Mouse (Mus musculus) forebrain, embryonic 16.5 days (tissue): ENCODE results near the gene Fgfr2. TPM values are rescaled to one million over a fixed set of nuclear protein-coding genes. Genes with fewer than 3 reads are reported as not detected.

Experiments used
- ATAC-seq: fragments of 200-750 bp; cut with Nextera tagmentation; 2 replicates; pipeline ENCODE4 v1.8.0; 2017; ENCODE audit warnings: mild to moderate bottlenecking, moderate library complexity
- H3K27ac ChIP-seq: fragments of 300-500 bp; sonication (generic); 2 replicates; pipeline ENCODE4 v1.5.1; 2014; ENCODE audit warnings: low read length, control low read depth
- H3K27me3 ChIP-seq: fragments of 300-500 bp; sonication (generic); replicated peaks from 2 replicates; pipeline ENCODE4 v1.6.1; 2014; ENCODE audit warnings: low read length; ENCODE audit not compliant: control insufficient read depth, insufficient read depth
- H3K36me3 ChIP-seq: fragments of 300-500 bp; sonication (generic); 2 replicates; pipeline ENCODE4 v1.6.1; 2014; ENCODE audit not compliant: control insufficient read depth, insufficient read depth
- H3K4me1 ChIP-seq: fragments of 300-500 bp; sonication (generic); replicated peaks from 2 replicates; pipeline ENCODE4 v1.6.1; 2014; ENCODE audit warnings: low read length; ENCODE audit not compliant: control insufficient read depth, insufficient read depth
- H3K4me2 ChIP-seq: fragments of 300-500 bp; sonication (generic); 2 replicates; pipeline ENCODE4 v1.6.1; 2014; ENCODE audit warnings: mild to moderate bottlenecking, low read length, control low read depth
- H3K4me3 ChIP-seq: fragments of 300-500 bp; sonication (generic); replicated peaks from 2 replicates; pipeline ENCODE4 v1.5.1; 2014; ENCODE audit warnings: mild to moderate bottlenecking, low read length, control low read depth
- H3K9ac ChIP-seq: fragments of 300-500 bp; sonication (generic); replicated peaks from 2 replicates; pipeline ENCODE4 v1.6.1; 2014; ENCODE audit warnings: low read depth, low read length, control low read depth
- H3K9me3 ChIP-seq: fragments of 300-500 bp; sonication (generic); 2 replicates; pipeline ENCODE4 v1.6.1; 2016; ENCODE audit warnings: low read length; ENCODE audit not compliant: control insufficient read depth
- WGBS: fragments of 180-500 bp; shearing (Covaris S2); extraction: QIAGEN DNeasy Blood & Tissue Kit; methylation state at CpG from one replicate; pipeline ENCODE4 v1.1.7; 2014; 5-methylcytosine and 5-hydroxymethylcytosine counted together
- polyA plus RNA-seq: library from polyadenylated mRNA; unstranded; fragments of >200 nt; fragmentation: Nextera tagmentation; extraction: Ambion mirVana; gene quantifications from 2 replicates; pipeline ENCODE4 v1.2.1, GENCODE M21; 2015

The Fgfr2 gene
- polyA plus RNA-seq, 1 experiment from 2014 or later: 39.2 TPM

DNA sequence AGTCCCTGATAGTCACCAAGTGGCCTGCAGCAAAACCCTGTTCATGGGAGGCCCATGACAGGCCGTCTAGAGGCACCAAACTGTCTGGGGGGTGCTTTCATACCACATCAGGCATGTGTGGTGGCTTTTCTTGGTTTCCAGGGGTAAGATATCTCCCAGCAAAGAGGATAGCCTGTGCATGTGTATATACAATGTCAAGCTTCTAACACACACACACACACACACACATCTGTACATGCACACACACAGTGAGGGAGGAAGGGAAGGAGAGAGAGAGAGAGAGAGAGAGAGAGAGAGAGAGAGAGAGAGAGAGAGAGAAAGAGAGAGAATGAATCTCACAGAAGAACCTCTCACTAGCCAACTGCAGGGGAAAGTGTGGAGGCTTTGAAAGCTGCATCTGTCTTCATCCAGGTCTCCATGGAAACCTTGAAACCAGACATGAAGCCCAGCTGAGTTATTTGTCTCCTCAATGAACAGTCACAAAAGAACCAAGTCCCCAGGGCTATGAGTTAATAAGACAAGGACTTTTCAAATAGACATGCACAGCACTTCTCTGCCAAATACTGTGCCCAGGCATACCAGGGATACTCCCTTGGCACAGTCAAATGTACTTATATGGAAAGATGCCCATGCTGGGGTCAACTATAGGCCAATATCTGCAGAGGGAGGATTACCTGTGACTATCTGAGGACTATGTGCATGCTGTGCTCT is 1110.0 kb downstream of the Fgfr2 start:
- Histone ChIP-seq H3K4me3 (no peak overlapping the region), H3K4me1 (peaks cover 12% of the 10 kb centered on the region), H3K36me3 (no peaks in the 10 kb centered on the region), H3K4me2 (no peak overlapping the region), H3K9ac (no peak overlapping the region), H3K27ac (no peak overlapping the region), H3K27me3 (no peaks in the 10 kb centered on the region), H3K9me3 (no peaks in the 10 kb centered on the region)
- 12% methylated on average over 1 of the region's 1 CpGs for WGBS
- ATAC-seq: peak; percentile 80

DNA sequence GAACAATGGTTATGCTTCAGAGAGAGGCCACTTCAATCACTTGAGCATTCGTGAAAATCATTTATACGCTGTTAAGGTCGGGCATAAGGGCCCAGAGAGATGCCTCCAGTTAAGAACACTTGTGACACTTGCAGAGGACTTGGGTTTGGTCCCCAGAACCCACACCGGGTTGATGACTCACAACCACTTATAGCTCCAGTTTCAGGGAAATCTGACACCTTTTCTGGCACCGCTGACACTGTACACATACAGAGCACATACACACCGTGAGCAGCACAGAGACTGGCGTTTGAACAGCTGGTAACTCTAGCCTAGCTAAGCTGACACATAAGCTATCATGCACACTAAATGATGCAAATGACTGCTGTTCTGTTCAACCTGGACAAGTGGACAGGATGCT is 1114.1 kb downstream of the Fgfr2 start:
- H3K9ac ChIP-seq: no peak overlapping the region
- no peaks in the 10 kb centered on the region for H3K9me3 ChIP-seq
- no peak for ATAC-seq
- H3K4me2 ChIP-seq: no peak overlapping the region
- no peaks in the 10 kb centered on the region for H3K27me3 ChIP-seq
- 80% methylated on average over 7 of the region's 7 CpGs for WGBS
- no peaks in the 10 kb centered on the region for H3K36me3 ChIP-seq
- H3K4me1 ChIP-seq: peaks cover 12% of the 10 kb centered on the region
- H3K4me3 ChIP-seq: no peak overlapping the region
- H3K27ac ChIP-seq: no peak overlapping the region

DNA sequence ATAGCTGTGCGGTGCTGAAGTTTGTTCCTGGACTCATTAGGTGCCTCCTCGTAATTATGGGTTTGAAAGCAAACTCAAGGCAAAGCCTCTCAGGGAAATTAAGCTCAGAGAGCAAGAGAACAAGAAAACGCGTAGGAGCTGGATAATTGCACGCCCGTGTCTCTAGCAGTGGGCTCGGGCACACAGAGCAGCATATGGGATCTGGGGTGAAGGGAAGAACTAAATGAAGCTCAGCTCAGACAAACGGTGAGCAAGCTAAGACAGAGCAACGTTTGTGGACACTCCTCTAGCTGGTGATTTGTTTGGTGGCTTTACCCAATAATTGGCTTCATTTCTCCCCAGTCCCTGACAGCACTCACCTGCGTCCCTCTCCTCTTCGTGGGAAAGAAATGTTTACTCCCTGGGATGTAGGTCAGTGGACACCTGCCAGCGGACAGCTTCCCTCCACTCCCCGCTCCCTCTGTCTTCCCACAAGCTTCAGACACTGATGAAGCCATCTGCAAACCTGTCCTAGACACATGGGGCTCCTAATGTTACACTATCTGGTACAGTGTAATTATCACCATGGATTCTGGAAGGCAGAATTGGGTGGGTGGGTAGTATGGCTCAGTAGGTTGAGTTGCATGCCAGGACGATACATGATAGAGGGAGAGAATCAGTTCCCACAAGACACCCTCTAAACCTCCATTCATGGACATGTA is 1117.0 kb downstream of the Fgfr2 start:
- Histone ChIP-seq H3K4me1 (no peaks in the 10 kb centered on the region), H3K9ac (no peak overlapping the region), H3K4me2 (no peak overlapping the region), H3K27ac (no peak overlapping the region), H3K36me3 (no peaks in the 10 kb centered on the region), H3K4me3 (no peak overlapping the region), H3K9me3 (no peaks in the 10 kb centered on the region), H3K27me3 (no peaks in the 10 kb centered on the region)
- WGBS: 34% methylated on average over 14 of the region's 14 CpGs
- ATAC-seq: no peak

DNA sequence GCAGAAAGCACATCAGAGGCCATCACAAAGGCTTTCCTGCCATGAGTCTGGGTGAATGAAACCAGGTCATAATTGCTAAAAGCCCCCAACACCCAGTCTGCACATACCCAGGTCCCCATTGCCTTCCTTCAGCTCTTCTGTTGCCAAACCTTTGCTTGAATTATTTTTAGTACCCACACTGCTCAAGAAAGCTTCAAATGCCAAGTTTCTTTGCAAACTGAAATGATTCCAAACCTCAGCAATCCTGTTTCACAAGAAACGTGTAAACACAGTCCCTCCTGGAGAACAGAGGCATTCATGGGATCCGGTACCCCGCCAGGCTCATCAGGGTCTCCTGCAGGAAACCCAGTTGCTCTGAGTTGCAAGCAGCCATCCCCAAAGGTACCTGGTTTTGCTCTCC is 1130.3 kb downstream of the Fgfr2 start:
- no peak overlapping the region for H3K4me3 ChIP-seq
- no peaks in the 10 kb centered on the region for H3K27me3 ChIP-seq

DNA sequence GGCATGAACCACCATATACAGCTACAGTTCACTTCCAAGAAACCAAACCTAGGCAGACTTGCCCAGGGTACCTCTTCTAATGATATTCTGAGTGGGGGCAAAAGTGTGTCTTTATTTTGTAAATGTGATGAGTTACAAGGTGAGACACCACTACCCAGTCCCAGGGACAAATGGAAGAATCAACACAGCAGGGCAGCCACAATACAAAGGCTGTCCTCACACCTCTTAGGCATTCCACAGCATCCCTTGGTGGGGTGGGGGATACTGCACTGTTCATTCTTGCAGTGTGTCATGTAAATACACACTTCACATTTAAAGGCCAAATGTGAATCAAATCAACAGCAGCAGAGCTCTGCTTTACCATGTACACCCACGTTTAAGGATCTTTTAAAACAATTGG is 1130.9 kb downstream of the Fgfr2 start:
- ATAC-seq: no peak
- H3K9ac ChIP-seq: no peak overlapping the region
- H3K4me3 ChIP-seq: no peak overlapping the region
- no peaks in the 10 kb centered on the region for H3K27me3 ChIP-seq
- no peak overlapping the region for H3K4me2 ChIP-seq
- no peaks in the 10 kb centered on the region for H3K9me3 ChIP-seq
- H3K27ac ChIP-seq: no peak overlapping the region
- no peaks in the 10 kb centered on the region for H3K36me3 ChIP-seq
- WGBS: 66% methylated on average over 1 of the region's 1 CpGs
- H3K4me1 ChIP-seq: no peaks in the 10 kb centered on the region

More for the DNA sequence above, 1130.3 kb downstream of the Fgfr2 start:
- Histone ChIP-seq H3K4me1 (no peaks in the 10 kb centered on the region), H3K9ac (no peak overlapping the region), H3K36me3 (no peaks in the 10 kb centered on the region), H3K27ac (no peak overlapping the region), H3K9me3 (no peaks in the 10 kb centered on the region), H3K4me2 (no peak overlapping the region)
- 67% methylated on average over 3 of the region's 3 CpGs for WGBS
- no peak for ATAC-seq

DNA sequence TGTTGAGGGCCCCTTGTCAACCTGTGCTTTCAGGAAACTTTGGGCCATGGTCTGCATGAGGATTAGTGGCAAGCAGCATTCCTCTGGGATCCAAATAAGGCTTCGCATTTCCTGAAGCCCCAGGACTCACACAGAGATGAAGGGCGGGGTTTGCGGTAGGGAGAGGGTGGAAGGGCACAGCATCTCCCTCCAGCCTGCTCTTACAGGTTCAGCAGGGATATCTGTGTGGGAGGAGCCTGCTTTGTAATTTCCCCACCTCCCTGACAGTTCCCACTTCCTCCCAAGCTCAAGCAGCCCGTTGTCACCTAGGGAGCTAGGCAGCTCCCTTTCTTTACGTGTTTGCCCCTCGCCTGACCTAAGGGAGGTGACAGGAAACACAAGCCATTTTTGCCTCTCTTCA is 1134.1 kb downstream of the Fgfr2 start:
- no peak overlapping the region for H3K4me2 ChIP-seq

DNA sequence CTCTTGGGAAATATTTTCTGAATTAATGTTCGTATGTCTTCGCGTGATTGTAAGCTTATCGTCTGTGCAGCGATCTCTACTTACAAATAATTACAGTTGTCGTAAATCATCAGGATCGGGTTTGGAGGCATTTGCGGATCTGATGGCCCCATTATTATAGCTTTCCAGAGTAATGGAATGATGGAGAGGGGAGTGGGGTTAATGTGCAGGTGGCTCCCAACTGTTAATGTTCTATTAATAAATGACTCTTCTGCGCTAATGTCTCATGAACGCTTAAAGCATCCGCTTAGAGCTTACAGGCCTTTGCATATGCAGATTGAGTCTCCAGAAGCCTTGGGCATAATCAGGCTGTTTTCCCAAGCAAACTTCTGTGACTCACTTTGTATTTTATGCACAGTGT is 1144.5 kb downstream of the Fgfr2 start:
- H3K4me2 ChIP-seq: no peak overlapping the region
- 54% methylated on average over 11 of the region's 11 CpGs for WGBS
- H3K9ac ChIP-seq: no peak overlapping the region
- H3K36me3 ChIP-seq: no peaks in the 10 kb centered on the region
- peaks cover 8% of the 10 kb centered on the region; the same call in 1 of the 2 replicates for H3K4me1 ChIP-seq
- H3K27me3 ChIP-seq: no peaks in the 10 kb centered on the region
- H3K9me3 ChIP-seq: no peaks in the 10 kb centered on the region
- ATAC-seq: no peak; the same call in 1 of the 2 replicates
- no peak overlapping the region for H3K27ac ChIP-seq
- H3K4me3 ChIP-seq: no peak overlapping the region

More for the DNA sequence above, 1134.1 kb downstream of the Fgfr2 start:
- no peak overlapping the region for H3K4me3 ChIP-seq
- no peaks in the 10 kb centered on the region for H3K36me3 ChIP-seq
- WGBS: 34% methylated on average over 6 of the region's 6 CpGs
- no peak overlapping the region for H3K9ac ChIP-seq
- peaks cover 8% of the 10 kb centered on the region for H3K4me1 ChIP-seq
- no peak for ATAC-seq
- no peaks in the 10 kb centered on the region for H3K9me3 ChIP-seq
- no peaks in the 10 kb centered on the region for H3K27me3 ChIP-seq
- no peak overlapping the region for H3K27ac ChIP-seq

DNA sequence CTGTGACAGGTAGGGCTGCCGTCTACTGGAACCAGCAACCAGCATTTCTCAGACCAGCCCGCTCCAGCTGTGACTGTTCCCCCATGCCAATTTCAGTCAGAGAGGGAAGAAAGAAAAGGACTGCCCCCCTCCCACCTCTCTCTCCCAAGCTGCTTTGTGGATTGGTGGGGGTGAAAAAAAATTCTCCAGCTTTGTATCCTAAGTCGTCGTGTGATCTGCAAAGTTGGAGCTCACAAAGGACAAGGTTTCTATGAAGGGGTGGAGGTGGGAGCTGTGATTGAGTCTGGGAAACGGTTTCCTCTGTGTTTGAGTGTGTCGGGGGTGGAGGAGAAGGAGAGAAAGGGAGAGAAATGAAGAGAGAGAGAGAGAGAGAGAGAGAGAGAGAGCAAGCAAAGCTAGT is 1147.3 kb downstream of the Fgfr2 start:
- WGBS: 28% methylated on average over 6 of the region's 6 CpGs
- Histone ChIP-seq H3K4me1 (peaks cover 8% of the 10 kb centered on the region; the same call in 1 of the 2 replicates), H3K27ac (no peak overlapping the region), H3K4me2 (no peak overlapping the region), H3K36me3 (no peaks in the 10 kb centered on the region), H3K27me3 (no peaks in the 10 kb centered on the region), H3K9ac (no peak overlapping the region), H3K4me3 (no peak overlapping the region), H3K9me3 (no peaks in the 10 kb centered on the region)
- no peak; the same call in 1 of the 2 replicates for ATAC-seq

DNA sequence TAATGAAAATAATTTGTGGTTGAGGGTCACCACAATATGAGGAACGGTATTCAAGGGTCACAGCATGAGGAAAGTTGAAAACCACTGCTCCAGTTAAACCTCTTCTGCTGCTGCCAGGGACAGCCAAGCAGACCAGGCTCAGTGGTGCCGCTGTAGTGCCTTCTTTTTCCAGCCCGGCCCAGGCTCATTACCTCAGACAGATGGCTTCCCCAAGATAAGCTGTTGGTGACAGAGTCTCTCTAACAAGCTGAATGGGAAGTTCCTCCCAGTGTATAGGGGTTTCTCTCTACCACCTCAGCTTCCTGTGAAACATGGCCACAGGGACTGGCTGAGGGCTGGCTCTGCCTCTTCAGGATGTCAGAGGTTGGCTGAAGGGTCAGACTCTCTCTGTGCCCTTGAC is 1152.9 kb downstream of the Fgfr2 start:
- Histone ChIP-seq H3K36me3 (no peaks in the 10 kb centered on the region), H3K4me3 (peak overlapping the region; percentile 20), H3K4me2 (peak overlapping the region; percentile 70), H3K27ac (no peak overlapping the region), H3K27me3 (peaks cover 24% of the 10 kb centered on the region), H3K9me3 (no peaks in the 10 kb centered on the region), H3K4me1 (peaks cover 20% of the 10 kb centered on the region), H3K9ac (no peak overlapping the region)
- WGBS: 45% methylated on average over 3 of the region's 3 CpGs
- ATAC-seq: no peak
